Mouse (Mus musculus) MEL (cell line): ENCODE data around the gene Ube2e3. TPM values are rescaled to one million over a fixed set of nuclear protein-coding genes. Genes with fewer than 3 reads are reported as not detected.
A peak's percentile ranks its signal among the peaks of the same experiment; 100 is the strongest.

Experiments used
- DNase-seq: peaks from one replicate; pipeline ENCODE4 v3.0.0; 2011; ENCODE audit warnings: low read depth, low spot score
- H3K27ac ChIP-seq: 2 replicates; pipeline ENCODE4 v1.5.1; 2012; ENCODE audit warnings: low read depth, mild to moderate bottlenecking, control low read depth, low read length, moderate library complexity; ENCODE audit not compliant: control insufficient read depth
- H3K27me3 ChIP-seq, 2 experiments: fragments of 150-350 bp in 1 of 2; sonication (generic) in 1 of 2; 2 replicates each; pipeline ENCODE4 v1.6.1; 2012; ENCODE audit warnings: low read length in 2 of 2, mild to moderate bottlenecking in 2 of 2, improper control_type of control experiment in 1 of 2, moderate library complexity in 1 of 2; ENCODE audit not compliant: insufficient read depth in 2 of 2, control insufficient read depth in 1 of 2
- H3K36me3 ChIP-seq, 2 experiments: 2 replicates each; pipeline ENCODE4 v1.6.1; 2012 to 2014; ENCODE audit warnings: low read length in 2 of 2, improper control_type of control experiment in 1 of 2, inconsistent platforms in 1 of 2, mild to moderate bottlenecking in 1 of 2; ENCODE audit not compliant: insufficient read depth in 2 of 2, control insufficient read depth in 1 of 2
- H3K4me1 ChIP-seq, 2 experiments: fragments of 150-350 bp in 1 of 2; sonication (generic) in 1 of 2; 2 replicates each; pipeline ENCODE4 v1.6.1; 2012; ENCODE audit warnings: low read length in 2 of 2, improper control_type of control experiment in 1 of 2, mild to moderate bottlenecking in 1 of 2; ENCODE audit not compliant: insufficient read depth in 2 of 2, control insufficient read depth in 1 of 2
- H3K4me3 ChIP-seq, 2 experiments: fragments of 150-350 bp in 1 of 2; sonication (generic) in 1 of 2; 2 replicates each; pipeline ENCODE4 v1.5.1; 2012; ENCODE audit warnings: low read depth in 2 of 2, low read length in 2 of 2, mild to moderate bottlenecking in 2 of 2, moderate library complexity in 2 of 2, control low read depth in 1 of 2, improper control_type of control experiment in 1 of 2; ENCODE audit not compliant: control insufficient read depth in 1 of 2, insufficient read depth in 1 of 2
- H3K79me2 ChIP-seq: 2 replicates; pipeline ENCODE4 v1.6.1; 2012; ENCODE audit warnings: mild to moderate bottlenecking, low read length, moderate library complexity; ENCODE audit not compliant: control insufficient read depth, poor library complexity, insufficient read depth
- H3K9ac ChIP-seq: 2 replicates; pipeline ENCODE4 v1.6.1; 2012; ENCODE audit warnings: low read depth, mild to moderate bottlenecking, control low read depth, low read length, moderate library complexity; ENCODE audit not compliant: control insufficient read depth, poor library complexity, severe bottlenecking
- H3K9me3 ChIP-seq: fragments of 150-350 bp; sonication (generic); replicated peaks from 2 replicates; pipeline ENCODE4 v1.6.1; 2012; ENCODE audit warnings: mild to moderate bottlenecking, low read length, improper control_type of control experiment, moderate library complexity; ENCODE audit not compliant: insufficient read depth
- BHLHE40 ChIP-seq: IDR thresholded peaks from 2 replicates; pipeline ENCODE4 v1.6.1; 2012; ENCODE audit warnings: low read depth, mild to moderate bottlenecking, inconsistent platforms, low read length, improper control_type of control experiment, borderline replicate concordance
- CHD1 ChIP-seq: IDR thresholded peaks from 2 replicates; pipeline ENCODE4 v1.6.1; 2012; ENCODE audit warnings: low read depth, mild to moderate bottlenecking, inconsistent platforms, low read length, improper control_type of control experiment
- CHD2 ChIP-seq: IDR thresholded peaks from 2 replicates; pipeline ENCODE4 v1.6.1; 2011; ENCODE audit warnings: low read length, improper control_type of control experiment
- E2F4 ChIP-seq: IDR thresholded peaks from 2 replicates; pipeline ENCODE4 v1.6.1; 2011; ENCODE audit warnings: low read depth, low read length, improper control_type of control experiment, borderline replicate concordance
- ELF1 ChIP-seq: IDR thresholded peaks from 2 replicates; pipeline ENCODE4 v1.6.1; 2014; ENCODE audit warnings: low read depth, mild to moderate bottlenecking, inconsistent platforms, low read length, improper control_type of control experiment, moderate library complexity
- EP300 ChIP-seq, 2 experiments: IDR thresholded peaks; 2 replicates each; pipeline ENCODE4 v1.6.1; 2011; ENCODE audit warnings: improper control_type of control experiment in 2 of 2, low read length in 2 of 2, low read depth in 1 of 2, mild to moderate bottlenecking in 1 of 2
- ETS1 ChIP-seq: IDR thresholded peaks from 2 replicates; pipeline ENCODE4 v1.6.1; 2012; ENCODE audit warnings: low read depth, mild to moderate bottlenecking, inconsistent platforms, low read length, improper control_type of control experiment, moderate library complexity
- GABPA ChIP-seq: IDR thresholded peaks from 2 replicates; pipeline ENCODE4 v1.6.1; 2012; ENCODE audit warnings: low read depth, mild to moderate bottlenecking, inconsistent platforms, low read length, improper control_type of control experiment, moderate library complexity
- GATA1 ChIP-seq: IDR thresholded peaks from 2 replicates; pipeline ENCODE4 v1.6.1; 2011; ENCODE audit warnings: low read depth, low read length, improper control_type of control experiment
- HCFC1 ChIP-seq: IDR thresholded peaks from 2 replicates; pipeline ENCODE4 v1.6.1; 2012; ENCODE audit warnings: low read depth, mild to moderate bottlenecking, inconsistent platforms, low read length, improper control_type of control experiment, moderate library complexity
- JUND ChIP-seq: IDR thresholded peaks from 2 replicates; pipeline ENCODE4 v1.6.1; 2011; ENCODE audit warnings: low read depth, mild to moderate bottlenecking, improper control_type of control experiment, low read length
- KAT2A ChIP-seq: conservative IDR thresholded peaks from 2 replicates; pipeline ENCODE4 v1.6.1; 2012; ENCODE audit warnings: low read depth, low read length, improper control_type of control experiment, inconsistent platforms
- MAZ ChIP-seq: IDR thresholded peaks from 2 replicates; pipeline ENCODE4 v1.6.1; 2012; ENCODE audit warnings: low read depth, mild to moderate bottlenecking, inconsistent platforms, low read length, improper control_type of control experiment
- MEF2A ChIP-seq: IDR thresholded peaks from 2 replicates; pipeline ENCODE4 v1.6.1; 2014; ENCODE audit warnings: low read depth, mild to moderate bottlenecking, inconsistent platforms, low read length, improper control_type of control experiment; ENCODE audit not compliant: poor library complexity, insufficient replicate concordance, severe bottlenecking; ENCODE audit errors: extremely low read depth
- MXI1 ChIP-seq: IDR thresholded peaks from 2 replicates; pipeline ENCODE4 v1.6.1; 2011; ENCODE audit warnings: mild to moderate bottlenecking, low read depth, low read length, improper control_type of control experiment
- NELFE ChIP-seq: IDR thresholded peaks from 2 replicates; pipeline ENCODE4 v1.6.1; 2011; ENCODE audit warnings: low read depth, low read length, improper control_type of control experiment
- NRF1 ChIP-seq: IDR thresholded peaks from 2 replicates; pipeline ENCODE4 v1.6.1; 2014; ENCODE audit warnings: low read depth, mild to moderate bottlenecking, inconsistent platforms, low read length, improper control_type of control experiment, moderate library complexity; ENCODE audit not compliant: poor library complexity, insufficient read depth, severe bottlenecking
- RCOR1 ChIP-seq: IDR thresholded peaks from 2 replicates; pipeline ENCODE4 v1.6.1; 2012; ENCODE audit warnings: low read depth, mild to moderate bottlenecking, inconsistent platforms, low read length, improper control_type of control experiment
- SIN3A ChIP-seq: IDR thresholded peaks from 2 replicates; pipeline ENCODE4 v1.6.1; 2012; ENCODE audit warnings: low read length, improper control_type of control experiment, inconsistent platforms
- TAL1 ChIP-seq: IDR thresholded peaks from 2 replicates; pipeline ENCODE4 v1.6.1; 2012; ENCODE audit warnings: mild to moderate bottlenecking, inconsistent platforms, low read length, moderate library complexity, mixed read lengths
- TBP ChIP-seq: IDR thresholded peaks from 2 replicates; pipeline ENCODE4 v1.8.0; 2011; ENCODE audit warnings: low read depth, low read length, improper control_type of control experiment
- TCF12 ChIP-seq: IDR thresholded peaks from 2 replicates; pipeline ENCODE4 v1.6.1; 2014; ENCODE audit warnings: low read depth, mild to moderate bottlenecking, inconsistent platforms, low read length, improper control_type of control experiment, moderate library complexity
- USF1 ChIP-seq: IDR thresholded peaks from 2 replicates; pipeline ENCODE4 v1.6.1; 2014; ENCODE audit warnings: low read depth, mild to moderate bottlenecking, inconsistent platforms, low read length, improper control_type of control experiment, moderate library complexity
- USF2 ChIP-seq, 2 experiments: IDR thresholded peaks; 2 replicates each; pipeline ENCODE4 v1.6.1; 2011 to 2012; ENCODE audit warnings: improper control_type of control experiment in 2 of 2, low read length in 2 of 2, borderline replicate concordance in 1 of 2, inconsistent platforms in 1 of 2, low read depth in 1 of 2, mild to moderate bottlenecking in 1 of 2; ENCODE audit not compliant: insufficient read depth in 1 of 2
- ZC3H11A ChIP-seq: IDR thresholded peaks from 2 replicates; pipeline ENCODE4 v1.6.1; 2012; ENCODE audit warnings: low read depth, mild to moderate bottlenecking, inconsistent platforms, low read length, improper control_type of control experiment
- ZMIZ1 ChIP-seq: IDR thresholded peaks from 2 replicates; pipeline ENCODE4 v1.6.1; 2012; ENCODE audit warnings: low read depth, mild to moderate bottlenecking, inconsistent platforms, low read length, improper control_type of control experiment, moderate library complexity
- ZNF384 ChIP-seq: IDR thresholded peaks from 2 replicates; pipeline ENCODE4 v1.6.1; 2012; ENCODE audit warnings: low read depth, mild to moderate bottlenecking, inconsistent platforms, low read length, improper control_type of control experiment
- polyA plus RNA-seq, 2 experiments: library from polyadenylated mRNA; stranded (reverse) in 1 of 2; unstranded in 1 of 2; fragments of >175 nt in 1 of 2; fragments of >200 nt in 1 of 2; gene quantifications; 2 replicates each; pipeline versions ENCODE4 v1.2.1 to v1.2.4; 2012; ENCODE audit warnings: low replicate concordance in 2 of 2, low read depth in 1 of 2; ENCODE audit not compliant: insufficient read length in 2 of 2, insufficient read depth in 1 of 2, missing spikeins in 1 of 2
- total RNA-seq: library from RNA; depleted of rRNA; stranded (reverse); fragments of 300-350 nt; gene quantifications from 2 replicates; pipeline ENCODE4 v1.2.3, GENCODE M21; 2012

Ube2e3 gene
- total and polyA plus RNA-seq, 3 experiments: 41.9 to 160 (median 99.4) TPM

DNA sequence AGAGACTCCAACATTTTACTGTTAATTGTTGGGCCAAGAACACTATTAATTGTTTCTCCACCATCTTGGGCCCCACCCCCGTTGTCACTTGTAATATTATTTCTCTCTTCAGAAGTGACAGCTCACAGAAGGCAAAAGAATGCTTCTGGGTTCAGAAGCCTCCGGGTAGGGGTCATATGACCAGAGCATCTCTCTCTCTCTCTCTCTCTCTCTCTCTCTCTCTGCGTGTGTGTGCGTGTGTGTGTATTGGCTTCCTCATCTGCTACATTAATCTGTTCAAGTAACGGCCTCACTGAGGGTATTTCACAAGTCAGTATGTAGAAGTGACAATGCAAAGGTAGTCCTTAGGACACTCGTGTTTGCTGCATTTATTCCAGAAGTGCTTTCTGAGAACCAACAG, 9.3 kb upstream of the Ube2e3 start:
- peaks cover 25 to 40% of the 10 kb centered on the region in 2 experiments for H3K4me1 ChIP-seq
- peaks cover 0 to 49% of the 10 kb centered on the region in 2 experiments; a peak in 2 of 4 replicates for H3K36me3 ChIP-seq
- TF ChIP-seq HCFC1 (no peak), ZMIZ1 (no peak), CHD2 (no peak), USF1 (peak; percentile 76), BHLHE40 (no peak), MEF2A (no peak), EP300 (IDR thresholded peaks at IDR 0.05; ENCODE audit: low read depth in 1 of 2, low read length in 2 of 2) (peak; percentile 26 to 31; a peak in 2 of 4 replicates), JUND (peak; percentile 86), GATA1 (no peak), TCF12 (no peak), ETS1 (no peak)
- H3K9ac ChIP-seq: peak overlapping the region; percentile 53
- no peaks in the 10 kb centered on the region for H3K9me3 ChIP-seq
- H3K27me3 ChIP-seq: no peaks in the 10 kb centered on the region
- H3K79me2 ChIP-seq: no peaks in the 10 kb centered on the region
- peak overlapping the region; percentile 26 to 29; a peak in 3 of 4 replicates for H3K4me3 ChIP-seq
- peak overlapping the region; percentile 92 for H3K27ac ChIP-seq
- peak; percentile 57 for DNase-seq

DNA sequence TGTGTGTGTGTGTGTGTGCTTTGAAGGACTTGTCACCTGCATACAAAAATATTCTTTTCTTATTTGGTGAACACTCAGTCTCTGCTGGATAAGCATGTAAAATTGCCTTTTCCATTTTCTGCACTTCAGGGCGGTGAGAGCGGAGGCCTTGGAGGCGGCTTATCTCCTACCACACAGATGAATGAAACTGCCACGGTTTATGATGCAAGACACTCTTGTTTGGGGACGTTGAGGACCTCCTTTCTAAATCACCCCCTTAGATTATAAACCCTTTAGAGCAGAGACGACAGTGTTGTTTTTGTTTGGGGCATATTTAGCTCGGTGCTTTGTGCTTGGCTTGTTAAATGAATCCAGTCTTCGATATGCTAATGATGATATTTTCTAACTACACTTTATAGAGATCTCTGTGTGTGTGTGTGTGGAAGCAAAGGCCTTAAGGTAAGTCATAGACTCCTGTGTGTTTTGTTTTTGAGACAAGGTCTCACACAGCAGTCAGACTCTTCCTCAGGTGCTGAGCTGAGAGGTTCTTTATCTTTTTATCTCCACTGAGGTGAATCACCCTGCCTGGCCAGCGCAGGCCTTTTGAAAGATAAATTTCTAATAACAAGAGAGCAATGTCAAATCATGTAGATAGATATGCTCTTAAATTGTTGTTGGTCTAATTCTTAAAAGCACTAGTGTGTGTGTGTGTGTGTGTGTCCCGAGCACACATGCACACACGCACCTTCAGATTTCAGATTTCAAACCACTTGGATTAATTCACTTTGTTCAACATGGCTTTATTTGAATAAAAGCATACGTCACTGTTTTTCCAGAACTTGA, 8.4 kb upstream of the Ube2e3 start:
- peak overlapping the region; percentile 53 for H3K9ac ChIP-seq
- peak overlapping the region; percentile 92 for H3K27ac ChIP-seq
- H3K27me3 ChIP-seq: no peaks in the 10 kb centered on the region
- DNase-seq: peak; percentile 91
- peak overlapping the region; percentile 29 to 43 for H3K4me3 ChIP-seq
- peaks cover 0 to 56% of the 10 kb centered on the region in 2 experiments; a peak in 2 of 4 replicates for H3K36me3 ChIP-seq
- peaks cover 34 to 48% of the 10 kb centered on the region in 2 experiments for H3K4me1 ChIP-seq
- H3K79me2 ChIP-seq: no peaks in the 10 kb centered on the region
- no peaks in the 10 kb centered on the region for H3K9me3 ChIP-seq
- TF ChIP-seq ELF1 (no peak), TBP (peak; percentile 44), MXI1 (peak; percentile 30), KAT2A (no peak), JUND (0 out of 2 replicates have a peak, but pooled peaks have one; percentile 55), ZNF384 (no peak), HCFC1 (no peak; the same call in 1 of the 2 replicates), ZMIZ1 (peak; percentile 41; the same call in 1 of the 2 replicates), NRF1 (no peak), MAZ (no peak), ZC3H11A (no peak), USF2 (IDR thresholded peaks at IDR 0.05; ENCODE audit: borderline replicate concordance in 1 of 2, insufficient read depth in 1 of 2, low read depth in 1 of 2, low read length in 2 of 2) (no peak), ETS1 (peak; percentile 86), TAL1 (peak; percentile 71), CHD1 (peak; percentile 35; the same call in 1 of the 2 replicates), SIN3A (peak; percentile 83), NELFE (no peak; the same call in none of the 2 replicates), GABPA (no peak), RCOR1 (peak; percentile 61), E2F4 (0 out of 2 replicates have a peak, but pooled peaks have one; percentile 60), MEF2A (0 out of 2 replicates have a peak, but pooled peaks have one; percentile 28), GATA1 (peak; percentile 86), USF1 (no peak)
